Mouse (Mus musculus) limb, embryonic 13.5 days (tissue): ENCODE results near the gene Gimap3. TPM values are rescaled to one million over a fixed set of nuclear protein-coding genes. Genes with fewer than 3 reads are reported as not detected.

Experiments used
- ATAC-seq: fragments of 200-750 bp; cut with Nextera tagmentation; 2 replicates; pipeline ENCODE4 v1.8.0; 2017; ENCODE audit warnings: low read depth, moderate number of reproducible peaks, moderate TSS enrichment; ENCODE audit not compliant: low FRiP score
- H3K27ac ChIP-seq: fragments of 300-500 bp; sonication (generic); 2 replicates; pipeline ENCODE4 v1.5.1; 2015; ENCODE audit warnings: inconsistent platforms, mild to moderate bottlenecking, moderate library complexity
- H3K27me3 ChIP-seq: fragments of 300-500 bp; sonication (generic); 2 replicates; pipeline ENCODE4 v1.6.1; 2015; ENCODE audit warnings: mild to moderate bottlenecking, inconsistent platforms
- H3K36me3 ChIP-seq: fragments of 300-500 bp; sonication (generic); 2 replicates; pipeline ENCODE4 v1.6.1; 2015; ENCODE audit warnings: inconsistent platforms, mild to moderate bottlenecking, moderate library complexity
- H3K4me1 ChIP-seq: fragments of 300-500 bp; sonication (generic); 2 replicates; pipeline ENCODE4 v1.6.1; 2015; ENCODE audit warnings: inconsistent platforms
- H3K4me2 ChIP-seq: fragments of 300-500 bp; sonication (generic); replicated peaks from 2 replicates; pipeline ENCODE4 v1.6.1; 2015; ENCODE audit warnings: inconsistent platforms, mild to moderate bottlenecking, moderate library complexity
- H3K4me3 ChIP-seq: fragments of 300-500 bp; sonication (generic); 2 replicates; pipeline ENCODE4 v1.5.1; 2015; ENCODE audit warnings: moderate library complexity, mild to moderate bottlenecking, inconsistent platforms
- H3K9ac ChIP-seq: fragments of 300-500 bp; sonication (generic); 2 replicates; pipeline ENCODE4 v1.6.1; 2015; ENCODE audit warnings: mild to moderate bottlenecking, inconsistent platforms
- H3K9me3 ChIP-seq: fragments of 300-500 bp; sonication (generic); 2 replicates; pipeline ENCODE4 v1.6.1; 2016; ENCODE audit warnings: inconsistent platforms
- WGBS: fragments of 180-500 bp; shearing (Covaris S2); methylation state at CpG from one replicate; pipeline ENCODE4 v1.1.7; 2015; 5-methylcytosine and 5-hydroxymethylcytosine counted together
- polyA plus RNA-seq: library from polyadenylated mRNA; unstranded; fragments of >200 nt; fragmentation: Nextera tagmentation; extraction: Ambion mirVana; gene quantifications from 2 replicates; pipeline ENCODE4 v1.2.1, GENCODE M21; 2015

Gimap3 gene
- polyA plus RNA-seq, 1 experiment from 2014 or later: not detected

DNA sequence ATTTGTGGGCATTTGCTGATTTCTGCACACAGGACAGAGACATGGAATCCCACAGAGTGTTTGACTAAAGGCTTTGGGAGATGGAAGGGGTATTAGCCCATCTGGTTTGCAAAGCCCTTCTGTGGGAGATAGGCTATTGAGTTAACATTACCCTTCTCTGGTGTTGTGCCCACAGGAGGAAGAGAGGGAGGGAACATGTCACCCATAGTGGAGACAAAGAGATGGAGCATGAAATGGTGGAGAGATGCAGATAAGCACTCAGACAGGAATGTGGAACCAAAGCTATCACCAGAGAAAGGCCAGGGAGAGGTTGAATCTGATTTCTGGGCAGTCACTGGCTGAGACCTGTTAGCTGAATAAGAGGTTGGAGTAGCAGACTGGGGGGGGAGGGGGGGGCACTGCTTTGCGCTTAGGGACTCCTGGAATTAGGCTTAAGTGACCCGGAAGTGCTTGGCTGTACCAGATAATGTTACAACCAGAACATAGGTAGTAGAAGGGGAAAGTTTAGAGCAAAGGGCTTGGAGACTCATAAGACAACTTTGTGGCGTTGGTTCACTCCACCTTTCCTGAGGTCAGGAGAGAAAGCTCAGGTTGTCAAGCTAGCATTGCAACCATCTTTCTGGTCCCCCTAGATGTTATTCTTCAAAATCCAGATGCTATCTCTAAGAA lies 30.0 kb downstream of the Gimap3 start:
- no peak overlapping the region for H3K27ac ChIP-seq
- no peak overlapping the region for H3K4me3 ChIP-seq
- no peaks in the 10 kb centered on the region for H3K9me3 ChIP-seq
- no peak overlapping the region for H3K4me2 ChIP-seq
- 68% methylated on average over 3 of the region's 3 CpGs for WGBS
- no peak overlapping the region for H3K9ac ChIP-seq
- H3K27me3 ChIP-seq: peaks cover 55% of the 10 kb centered on the region
- H3K4me1 ChIP-seq: peaks cover 9% of the 10 kb centered on the region
- no peak for ATAC-seq
- H3K36me3 ChIP-seq: no peaks in the 10 kb centered on the region

DNA sequence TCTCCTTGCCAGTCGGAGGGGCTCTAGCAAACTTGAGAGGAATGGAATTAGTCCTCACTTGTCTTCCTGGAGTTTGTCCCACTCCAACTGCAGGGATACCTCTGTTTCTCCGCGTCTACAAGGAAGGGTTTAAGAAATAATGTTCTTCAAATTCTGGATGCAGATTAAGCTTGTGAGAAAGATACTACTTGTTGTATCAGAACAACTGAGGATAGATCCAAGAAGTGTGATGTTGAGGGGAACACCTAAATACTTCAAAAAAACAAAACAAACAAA lies 30.9 kb downstream of the Gimap3 start:
- ATAC-seq: no peak
- peaks cover 9% of the 10 kb centered on the region for H3K4me1 ChIP-seq
- H3K27me3 ChIP-seq: peaks cover 48% of the 10 kb centered on the region
- WGBS: 94% methylated on average over 3 of the region's 3 CpGs
- no peak overlapping the region for H3K4me2 ChIP-seq
- no peaks in the 10 kb centered on the region for H3K36me3 ChIP-seq
- H3K9ac ChIP-seq: no peak overlapping the region
- no peak overlapping the region for H3K4me3 ChIP-seq
- no peaks in the 10 kb centered on the region for H3K9me3 ChIP-seq
- H3K27ac ChIP-seq: no peak overlapping the region

DNA sequence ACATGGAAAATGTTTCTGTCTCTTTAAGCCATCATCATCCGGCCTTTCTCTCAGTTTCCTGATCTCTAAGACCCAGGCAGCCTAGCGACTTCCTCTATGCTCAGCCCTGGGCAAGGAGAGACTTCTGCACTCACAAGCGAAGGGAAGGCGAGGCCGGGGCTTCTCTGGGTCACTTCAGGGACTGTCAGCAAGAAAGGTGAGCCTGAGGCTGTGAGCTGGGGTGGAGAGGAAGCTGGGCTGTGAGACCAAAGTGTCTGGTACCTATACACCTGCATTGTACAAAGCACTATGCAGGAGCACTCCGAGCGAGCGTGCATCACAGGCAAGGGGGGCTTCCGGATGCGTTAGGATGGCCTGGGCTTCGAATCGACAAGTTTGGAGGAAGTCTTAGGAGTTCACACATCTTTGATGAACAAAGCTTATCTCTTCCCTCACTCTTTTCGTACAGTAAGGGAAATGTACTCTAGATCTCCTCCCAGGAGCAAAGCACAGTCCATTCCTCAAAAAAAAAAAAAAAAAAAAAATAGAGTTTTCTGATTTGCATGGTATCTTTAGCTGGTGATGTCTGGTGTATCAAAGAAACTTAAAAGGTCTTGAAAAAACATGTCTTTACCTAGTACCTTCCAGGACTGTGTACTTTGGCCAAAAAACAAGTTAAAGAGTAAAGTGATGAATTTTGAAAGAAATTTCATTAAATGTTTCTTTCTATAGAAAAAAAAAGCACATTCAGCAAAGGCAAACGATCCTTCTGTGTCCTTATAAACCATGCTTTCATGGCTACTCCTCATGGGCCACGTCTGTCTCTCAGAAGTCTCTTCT lies 31.5 kb downstream of the Gimap3 start, which contains the start of gene Gimap1:
Gene Gimap1, plus strand, starts transcription at position 94 of the 819 bp plus-strand sequence.
- H3K27me3 ChIP-seq: peaks cover 44% of the 10 kb centered on the region
- H3K4me2 ChIP-seq: no peak within 1 kb of the TSS
- WGBS: 76% methylated on average over 15 of the region's 15 CpGs
- no peak within 1 kb of the TSS for H3K9ac ChIP-seq
- no peaks in the 10 kb centered on the region for H3K9me3 ChIP-seq
- H3K36me3 ChIP-seq: no peaks in the 10 kb centered on the region
- peaks cover 9% of the 10 kb centered on the region for H3K4me1 ChIP-seq
- no peak within 1 kb of the TSS for H3K4me3 ChIP-seq
- ATAC-seq: no peak
- H3K27ac ChIP-seq: no peak within 1 kb of the TSS

DNA sequence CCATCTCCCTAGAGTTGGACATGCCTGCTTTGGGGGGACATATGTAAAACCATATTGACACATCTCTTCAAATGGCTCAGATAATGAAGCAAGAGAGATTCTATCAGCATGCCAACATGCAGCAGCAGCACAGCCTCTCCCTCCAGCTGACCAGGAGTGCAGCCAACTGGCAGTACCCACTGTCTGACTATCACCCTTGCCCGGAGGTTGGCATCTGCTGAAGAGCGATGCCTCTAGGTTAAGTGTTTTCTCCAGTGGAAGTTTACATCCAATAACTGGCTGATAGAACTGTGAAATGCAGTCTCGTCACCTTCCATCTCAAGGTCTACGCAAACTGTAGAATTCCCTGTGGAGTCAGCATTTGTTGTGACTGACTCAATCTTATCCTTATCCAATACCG lies 33.0 kb downstream of the Gimap3 start:
- Histone ChIP-seq H3K27me3 (peaks cover 29% of the 10 kb centered on the region), H3K4me3 (no peak overlapping the region), H3K9me3 (no peaks in the 10 kb centered on the region), H3K4me2 (no peak overlapping the region), H3K4me1 (peaks cover 4% of the 10 kb centered on the region), H3K27ac (no peak overlapping the region), H3K36me3 (no peaks in the 10 kb centered on the region), H3K9ac (no peak overlapping the region)
- WGBS: 92% methylated on average over 5 of the region's 5 CpGs
- ATAC-seq: no peak

GRCm38 (mm10) chr6:48737053-48737452 lies 33.6 kb downstream of the Gimap3 start:
- no peak for ATAC-seq
- no peaks in the 10 kb centered on the region for H3K36me3 ChIP-seq
- no peak overlapping the region for H3K4me2 ChIP-seq
- no peak overlapping the region for H3K9ac ChIP-seq
- H3K4me3 ChIP-seq: no peak overlapping the region
- no peaks in the 10 kb centered on the region for H3K9me3 ChIP-seq
- no peak overlapping the region for H3K27ac ChIP-seq
- WGBS: 72% methylated on average over 2 of the region's 2 CpGs
- peaks cover 23% of the 10 kb centered on the region for H3K27me3 ChIP-seq
- no peaks in the 10 kb centered on the region for H3K4me1 ChIP-seq

GRCm38 (mm10) chr6:48733660-48734059 lies 37.0 kb downstream of the Gimap3 start:
- Histone ChIP-seq H3K9me3 (no peaks in the 10 kb centered on the region), H3K27ac (no peak overlapping the region), H3K27me3 (0 out of 2 replicates have a peak, but pooled peaks cover under 1% of the 10 kb centered on the region), H3K4me3 (no peak overlapping the region), H3K36me3 (no peaks in the 10 kb centered on the region), H3K9ac (no peak overlapping the region), H3K4me1 (no peaks in the 10 kb centered on the region), H3K4me2 (no peak overlapping the region)
- ATAC-seq: no peak
- WGBS: 78% methylated on average over 1 of the region's 1 CpGs

DNA sequence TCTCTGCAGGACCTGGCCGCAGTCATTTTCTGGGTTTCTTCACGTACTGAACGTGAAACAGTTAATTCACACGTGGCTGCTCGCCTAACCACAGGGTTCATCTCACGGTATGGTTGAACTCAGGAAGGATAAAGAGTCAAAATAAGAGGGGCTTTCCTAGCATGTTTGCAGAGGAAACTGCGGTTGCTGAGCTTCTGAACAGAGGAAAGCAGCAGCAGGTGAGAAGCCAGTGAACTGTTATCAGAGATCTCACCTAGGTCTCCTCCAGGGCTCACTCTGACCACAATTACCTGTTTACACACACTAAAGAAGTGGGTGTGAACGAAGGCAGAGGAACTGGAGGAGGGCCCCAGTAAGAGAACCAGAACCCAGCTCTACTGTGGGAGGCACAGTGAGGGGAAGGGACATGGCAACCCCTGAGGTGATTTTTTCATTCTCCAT lies 37.8 kb downstream of the Gimap3 start:
- Histone ChIP-seq H3K27me3 (no peaks in the 10 kb centered on the region), H3K4me3 (no peak overlapping the region), H3K4me2 (no peak overlapping the region), H3K9me3 (no peaks in the 10 kb centered on the region), H3K36me3 (no peaks in the 10 kb centered on the region), H3K4me1 (no peaks in the 10 kb centered on the region), H3K9ac (no peak overlapping the region), H3K27ac (no peak overlapping the region)
- ATAC-seq: no peak
- 47% methylated on average over 8 of the region's 8 CpGs for WGBS

DNA sequence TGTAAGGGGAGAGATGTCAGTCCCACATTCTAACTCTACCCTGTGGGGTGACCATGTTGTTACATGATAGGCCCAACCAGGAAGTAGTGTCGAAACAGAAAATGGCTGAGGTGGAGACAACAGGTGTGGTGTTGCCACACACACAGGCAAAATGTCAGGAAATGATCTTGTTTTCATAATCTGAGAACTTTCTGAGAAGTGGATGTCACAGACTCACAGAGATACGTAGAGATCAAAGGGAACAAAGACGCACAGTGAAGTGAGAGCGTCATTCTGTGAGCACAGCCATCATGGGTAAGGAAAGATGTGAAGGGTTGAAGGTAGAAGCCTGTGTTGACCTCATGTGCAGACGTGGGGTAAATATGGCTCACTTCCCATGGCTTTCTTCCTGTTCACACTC lies 42.9 kb downstream of the Gimap3 start:
- WGBS: 85% methylated on average over 5 of the region's 5 CpGs
- Histone ChIP-seq H3K9ac (no peak overlapping the region), H3K4me2 (no peak overlapping the region), H3K27ac (no peak overlapping the region), H3K27me3 (no peaks in the 10 kb centered on the region), H3K4me3 (no peak overlapping the region), H3K9me3 (peaks cover 4% of the 10 kb centered on the region; the same call in 1 of the 2 replicates), H3K36me3 (no peaks in the 10 kb centered on the region), H3K4me1 (peaks cover 8% of the 10 kb centered on the region)
- ATAC-seq: no peak

- H3K4me1 ChIP-seq: peaks cover 8% of the 10 kb centered on the region
- no peak for ATAC-seq
- no peaks in the 10 kb centered on the region for H3K27me3 ChIP-seq
- peaks cover 4% of the 10 kb centered on the region; the same call in 1 of the 2 replicates for H3K9me3 ChIP-seq
- no peak overlapping the region for H3K27ac ChIP-seq
- 0% methylated on average over 1 of the region's 1 CpGs for WGBS
- no peak overlapping the region for H3K9ac ChIP-seq
- no peak overlapping the region for H3K4me3 ChIP-seq
- no peaks in the 10 kb centered on the region for H3K36me3 ChIP-seq
- no peak overlapping the region for H3K4me2 ChIP-seq
These were observed 45.2 kb downstream of the Gimap3 start for GRCm38 (mm10) chr6:48725476-48725875.

GRCm38 (mm10) chr6:48723468-48723867 lies 47.2 kb downstream of the Gimap3 start:
- Histone ChIP-seq H3K9me3 (peaks cover 4% of the 10 kb centered on the region; the same call in 1 of the 2 replicates), H3K27ac (no peak overlapping the region), H3K27me3 (no peaks in the 10 kb centered on the region), H3K9ac (no peak overlapping the region), H3K4me2 (no peak overlapping the region), H3K36me3 (no peaks in the 10 kb centered on the region), H3K4me3 (no peak overlapping the region), H3K4me1 (peaks cover 8% of the 10 kb centered on the region)
- 81% methylated on average over 8 of the region's 8 CpGs for WGBS
- ATAC-seq: no peak

DNA sequence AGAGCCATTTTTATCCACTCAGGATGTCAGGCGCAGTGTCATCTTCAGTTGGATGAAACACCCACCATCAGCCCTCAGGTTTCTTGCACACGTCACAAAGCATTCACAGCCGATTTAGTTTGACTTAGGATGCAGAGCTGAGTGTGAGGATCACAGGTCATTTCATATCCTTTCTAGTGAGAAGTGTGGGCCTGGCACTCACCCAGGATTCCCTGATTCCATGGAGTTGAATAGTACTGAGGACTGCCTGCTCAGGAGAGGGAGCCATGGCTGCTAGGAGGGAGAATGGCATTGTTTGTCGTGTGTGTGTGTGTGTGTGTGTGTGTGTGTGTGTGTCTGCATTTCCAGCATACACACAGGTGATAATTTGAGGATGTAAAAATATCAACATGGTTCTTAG lies 50.3 kb downstream of the Gimap3 start:
- Histone ChIP-seq H3K4me2 (no peak overlapping the region), H3K4me3 (no peak overlapping the region), H3K27me3 (no peaks in the 10 kb centered on the region), H3K36me3 (no peaks in the 10 kb centered on the region), H3K27ac (no peak overlapping the region), H3K9ac (no peak overlapping the region), H3K9me3 (peaks cover 4% of the 10 kb centered on the region; the same call in 1 of the 2 replicates), H3K4me1 (peaks cover 2% of the 10 kb centered on the region; the same call in 1 of the 2 replicates)
- ATAC-seq: no peak
- WGBS: 87% methylated on average over 4 of the region's 4 CpGs

DNA sequence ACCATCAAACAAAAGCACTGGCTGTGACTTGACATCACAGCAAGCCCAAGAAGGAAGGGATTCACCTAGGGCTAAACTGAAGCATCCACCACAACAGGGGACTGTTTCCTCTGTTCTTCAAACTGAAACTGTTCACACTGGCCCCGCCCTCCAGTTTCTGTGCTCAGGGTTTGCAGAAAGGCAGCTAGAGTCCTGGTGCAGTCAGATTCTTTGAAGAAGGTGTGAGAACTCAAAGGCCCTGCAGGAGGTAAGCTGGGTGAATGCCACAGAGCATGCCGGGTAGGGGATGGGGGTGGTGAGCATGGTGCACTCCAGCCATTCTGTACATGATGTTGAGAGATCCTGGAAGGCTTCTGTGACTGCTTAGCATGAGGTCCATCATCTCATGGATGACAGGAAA lies 52.2 kb downstream of the Gimap3 start, which contains the start of the genes Gm28053 and Gimap7:
Gene Gm28053, plus strand, starts transcription at position 153 of the 400 bp plus-strand sequence.
Gene Gimap7, plus strand, starts transcription at position 167 of the 400 bp plus-strand sequence.
- Histone ChIP-seq H3K4me1 (no peaks in the 10 kb centered on the region), H3K4me2 (no peak within 1 kb of the TSS), H3K27ac (no peak within 1 kb of the TSS), H3K27me3 (no peaks in the 10 kb centered on the region), H3K4me3 (no peak within 1 kb of the TSS), H3K36me3 (no peaks in the 10 kb centered on the region), H3K9me3 (no peaks in the 10 kb centered on the region), H3K9ac (no peak within 1 kb of the TSS)
- ATAC-seq: no peak
- 52% methylated on average over 2 of the region's 2 CpGs for WGBS
